Mouse (Mus musculus): ENCODE data around the gene Alkal2. TPM values are rescaled to one million over a fixed set of nuclear protein-coding genes. Genes with fewer than 3 reads are reported as not detected.

The Alkal2 gene
- polyA plus RNA-seq, 1 experiment = not detected

DNA sequence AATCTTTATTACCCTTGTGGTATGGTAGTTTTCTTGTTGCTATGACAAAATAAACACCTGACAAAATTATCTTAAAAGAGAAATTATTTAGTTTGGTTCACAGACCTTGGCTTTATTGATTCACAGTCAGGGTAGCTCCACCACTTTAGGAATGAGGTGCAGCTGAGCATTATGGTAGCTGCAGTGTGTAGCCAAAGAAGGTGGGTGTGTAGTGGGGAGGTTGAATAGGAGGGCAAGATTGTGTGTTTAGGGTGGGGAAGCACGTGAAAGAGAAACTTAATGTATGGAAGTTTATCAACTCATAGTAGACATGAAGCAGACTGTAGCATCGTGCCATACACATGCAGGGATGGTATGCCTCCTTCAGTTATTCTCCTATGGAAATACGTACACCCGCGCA, 27.9 kb upstream of the Alkal2 start:
- TF ChIP-seq CTCF (IDR thresholded peaks at IDR 0.05; ENCODE audit: control insufficient read depth, insufficient read depth, insufficient read length) (no peak), MYOD1 (IDR thresholded peaks at IDR 0.05; ENCODE audit: control insufficient read depth, insufficient read length, low read depth) (no peak), MYOG (IDR thresholded peaks at IDR 0.05; ENCODE audit: control insufficient read depth, extremely low read depth, insufficient read length) (no peak), MAX (IDR thresholded peaks at IDR 0.05) (no peak), FOSL1 (IDR thresholded peaks at IDR 0.05; ENCODE audit: insufficient read depth, low read length, poor library complexity, severe bottlenecking) (no peak), USF1 (IDR thresholded peaks at IDR 0.05; ENCODE audit: low read depth) (no peak), CEBPB (IDR thresholded peaks at IDR 0.05; ENCODE audit: low read depth) (no peak)
- Histone ChIP-seq H3K27me3 (ENCODE audit: control insufficient read depth, insufficient read depth, insufficient read length) (peaks cover 15% of the 10 kb centered on the region), H3K79me2 (ENCODE audit: control insufficient read depth, insufficient read depth) (no peaks in the 10 kb centered on the region), H3ac (ENCODE audit: control insufficient read depth, insufficient read length, low read depth) (no peak overlapping the region), H3K36me3 (ENCODE audit: control insufficient read depth, insufficient read depth) (no peaks in the 10 kb centered on the region), H3K79me3 (ENCODE audit: low read depth) (no peaks in the 10 kb centered on the region), H3K4me3 (ENCODE audit: insufficient read depth, poor library complexity, severe bottlenecking) (no peak overlapping the region)

DNA sequence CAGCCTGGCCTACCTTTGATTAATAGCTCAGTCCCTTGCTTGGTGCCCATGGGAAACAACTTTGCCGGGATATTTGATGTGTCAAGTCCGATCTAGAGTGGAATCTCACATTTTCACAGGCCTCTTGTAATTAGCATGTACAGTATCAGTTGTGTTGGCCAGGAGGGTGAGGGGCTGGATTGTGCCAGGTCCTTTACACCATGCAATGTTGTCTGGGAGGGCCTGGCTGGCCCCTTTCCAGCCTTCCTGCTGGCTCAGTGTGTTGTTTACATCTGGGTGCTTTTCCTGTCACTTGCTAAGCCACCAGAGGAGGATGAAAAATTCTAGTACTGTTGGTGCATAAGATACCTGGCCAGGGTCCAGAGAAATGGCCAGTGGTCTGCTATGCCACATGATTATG, 19.8 kb upstream of the Alkal2 start:
- Histone ChIP-seq H3K4me3 (ENCODE audit: insufficient read depth, poor library complexity, severe bottlenecking) (no peak overlapping the region), H3K79me2 (ENCODE audit: control insufficient read depth, insufficient read depth) (no peaks in the 10 kb centered on the region), H3K36me3 (ENCODE audit: control insufficient read depth, insufficient read depth) (no peaks in the 10 kb centered on the region), H3K79me3 (ENCODE audit: low read depth) (no peaks in the 10 kb centered on the region), H3K27me3 (ENCODE audit: control insufficient read depth, insufficient read depth, insufficient read length) (peaks cover 4% of the 10 kb centered on the region), H3ac (ENCODE audit: control insufficient read depth, insufficient read length, low read depth) (no peak overlapping the region)
- no peak for TF ChIP-seq USF1 (IDR thresholded peaks at IDR 0.05; ENCODE audit: low read depth)
- TF ChIP-seq MAX (IDR thresholded peaks at IDR 0.05) = no peak
- TF ChIP-seq FOSL1 (IDR thresholded peaks at IDR 0.05; ENCODE audit: insufficient read depth, low read length, poor library complexity, severe bottlenecking) = no peak
- TF ChIP-seq CTCF (IDR thresholded peaks at IDR 0.05; ENCODE audit: control insufficient read depth, insufficient read depth, insufficient read length) = no peak
- TF ChIP-seq CEBPB (IDR thresholded peaks at IDR 0.05; ENCODE audit: low read depth) = no peak
- TF ChIP-seq MYOG (IDR thresholded peaks at IDR 0.05; ENCODE audit: control insufficient read depth, extremely low read depth, insufficient read length) = no peak
- no peak for TF ChIP-seq MYOD1 (IDR thresholded peaks at IDR 0.05; ENCODE audit: control insufficient read depth, insufficient read length, low read depth)

DNA sequence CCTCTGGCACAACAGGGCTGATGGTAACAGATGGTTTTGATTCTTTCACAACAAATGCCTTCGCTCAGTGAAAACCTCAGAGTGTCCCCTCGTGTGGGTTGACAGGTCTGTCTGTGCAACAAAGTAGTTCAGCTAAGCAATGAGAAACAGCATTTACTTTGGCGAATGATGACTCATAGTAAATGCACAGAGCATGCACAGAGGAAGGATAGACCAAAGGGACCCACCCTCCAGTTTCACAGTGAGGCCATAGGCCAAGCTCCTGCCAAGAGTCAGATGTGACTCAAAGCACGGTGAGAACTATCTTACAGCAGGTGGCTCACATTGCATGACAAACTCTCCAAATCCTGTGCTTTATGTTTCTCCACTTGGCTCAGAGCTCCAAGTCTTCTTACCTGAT, 18.3 kb upstream of the Alkal2 start:
- H3K27me3 ChIP-seq (ENCODE audit: control insufficient read depth, insufficient read depth, insufficient read length) = peaks cover 4% of the 10 kb centered on the region
- H3K79me3 ChIP-seq (ENCODE audit: low read depth) = no peaks in the 10 kb centered on the region
- H3ac ChIP-seq (ENCODE audit: control insufficient read depth, insufficient read length, low read depth) = no peak overlapping the region
- H3K79me2 ChIP-seq (ENCODE audit: control insufficient read depth, insufficient read depth) = no peaks in the 10 kb centered on the region
- no peak for TF ChIP-seq USF1 (IDR thresholded peaks at IDR 0.05; ENCODE audit: low read depth)
- no peak for TF ChIP-seq MYOD1 (IDR thresholded peaks at IDR 0.05; ENCODE audit: control insufficient read depth, insufficient read length, low read depth)
- TF ChIP-seq MAX (IDR thresholded peaks at IDR 0.05) = no peak
- no peak for TF ChIP-seq CEBPB (IDR thresholded peaks at IDR 0.05; ENCODE audit: low read depth)
- no peak for TF ChIP-seq MYOG (IDR thresholded peaks at IDR 0.05; ENCODE audit: control insufficient read depth, extremely low read depth, insufficient read length)
- no peak for TF ChIP-seq FOSL1 (IDR thresholded peaks at IDR 0.05; ENCODE audit: insufficient read depth, low read length, poor library complexity, severe bottlenecking)
- H3K4me3 ChIP-seq (ENCODE audit: insufficient read depth, poor library complexity, severe bottlenecking) = no peak overlapping the region
- H3K36me3 ChIP-seq (ENCODE audit: control insufficient read depth, insufficient read depth) = no peaks in the 10 kb centered on the region

DNA sequence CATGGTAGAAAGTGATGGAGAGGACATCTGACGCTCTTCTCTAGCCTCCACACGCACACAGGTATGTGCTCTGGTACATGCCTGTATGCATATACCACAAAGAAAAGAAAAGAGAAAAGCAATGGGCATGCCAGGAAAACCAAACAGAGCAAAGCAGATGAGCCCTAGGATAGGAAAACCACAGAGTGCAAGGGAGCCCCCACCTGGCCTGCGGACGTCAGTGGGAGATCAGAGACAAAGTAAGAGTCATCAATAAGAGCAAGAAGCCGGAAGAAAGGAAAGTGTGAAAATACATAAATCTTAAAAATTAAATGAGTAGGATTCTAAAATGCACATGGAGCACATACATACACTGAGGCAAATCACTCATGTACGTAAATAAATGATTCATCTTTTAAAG, 4.7 kb upstream of the Alkal2 start:
- Histone ChIP-seq H3K36me3 (ENCODE audit: control insufficient read depth, insufficient read depth) (no peaks in the 10 kb centered on the region), H3K4me3 (ENCODE audit: insufficient read depth, poor library complexity, severe bottlenecking) (no peak overlapping the region), H3K27me3 (ENCODE audit: control insufficient read depth, insufficient read depth, insufficient read length) (peaks cover 22% of the 10 kb centered on the region), H3K79me3 (ENCODE audit: low read depth) (no peaks in the 10 kb centered on the region), H3K79me2 (ENCODE audit: control insufficient read depth, insufficient read depth) (no peaks in the 10 kb centered on the region), H3ac (ENCODE audit: control insufficient read depth, insufficient read length, low read depth) (no peak overlapping the region)
- TF ChIP-seq FOSL1 (IDR thresholded peaks at IDR 0.05; ENCODE audit: insufficient read depth, low read length, poor library complexity, severe bottlenecking) = no peak
- no peak for TF ChIP-seq CTCF (IDR thresholded peaks at IDR 0.05; ENCODE audit: control insufficient read depth, insufficient read depth, insufficient read length)
- no peak for TF ChIP-seq MYOG (IDR thresholded peaks at IDR 0.05; ENCODE audit: control insufficient read depth, extremely low read depth, insufficient read length)
- TF ChIP-seq MYOD1 (IDR thresholded peaks at IDR 0.05; ENCODE audit: control insufficient read depth, insufficient read length, low read depth) = no peak
- TF ChIP-seq CEBPB (IDR thresholded peaks at IDR 0.05; ENCODE audit: low read depth) = no peak
- TF ChIP-seq USF1 (IDR thresholded peaks at IDR 0.05; ENCODE audit: low read depth) = no peak
- no peak for TF ChIP-seq MAX (IDR thresholded peaks at IDR 0.05)

DNA sequence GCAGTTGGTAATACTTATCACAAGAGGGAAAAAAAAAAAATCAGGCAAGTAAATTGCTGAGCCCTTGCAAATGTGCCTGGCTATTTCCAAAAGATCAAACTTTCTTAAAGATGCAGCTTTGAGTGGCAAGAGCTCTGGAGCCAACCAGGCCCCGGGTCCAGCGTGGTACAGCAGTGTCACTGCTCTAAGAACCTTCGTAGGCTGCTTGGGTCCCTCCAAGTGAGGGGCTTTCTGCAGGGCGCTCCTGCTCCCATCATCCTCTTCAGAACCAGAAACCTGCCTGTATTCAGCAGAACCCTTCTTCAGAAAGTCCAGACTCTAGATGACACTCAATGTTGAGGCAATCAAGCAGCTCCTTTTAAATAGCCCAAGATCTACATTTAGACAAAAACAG, 533 bp upstream of the Alkal2 start:
- no peaks in the 10 kb centered on the region for H3K36me3 ChIP-seq (ENCODE audit: control insufficient read depth, insufficient read depth)
- H3K79me2 ChIP-seq (ENCODE audit: control insufficient read depth, insufficient read depth) = no peaks in the 10 kb centered on the region
- H3K27me3 ChIP-seq (ENCODE audit: control insufficient read depth, insufficient read depth, insufficient read length) = peaks cover 38% of the 10 kb centered on the region
- no peaks in the 10 kb centered on the region for H3K79me3 ChIP-seq (ENCODE audit: low read depth)
- no peak overlapping the region for H3K4me3 ChIP-seq (ENCODE audit: insufficient read depth, poor library complexity, severe bottlenecking)
- no peak overlapping the region for H3ac ChIP-seq (ENCODE audit: control insufficient read depth, insufficient read length, low read depth)
- TF ChIP-seq MYOD1 (IDR thresholded peaks at IDR 0.05; ENCODE audit: control insufficient read depth, insufficient read length, low read depth) = no peak
- no peak for TF ChIP-seq MYOG (IDR thresholded peaks at IDR 0.05; ENCODE audit: control insufficient read depth, extremely low read depth, insufficient read length)
- no peak for TF ChIP-seq CTCF (IDR thresholded peaks at IDR 0.05; ENCODE audit: control insufficient read depth, insufficient read depth, insufficient read length)
- TF ChIP-seq MAX (IDR thresholded peaks at IDR 0.05) = no peak
- no peak for TF ChIP-seq FOSL1 (IDR thresholded peaks at IDR 0.05; ENCODE audit: insufficient read depth, low read length, poor library complexity, severe bottlenecking)
- no peak for TF ChIP-seq CEBPB (IDR thresholded peaks at IDR 0.05; ENCODE audit: low read depth)
- TF ChIP-seq USF1 (IDR thresholded peaks at IDR 0.05; ENCODE audit: low read depth) = no peak
